Mouse (Mus musculus): ENCODE measurements around the gene Gm47791.

Gm47791 gene

DNA sequence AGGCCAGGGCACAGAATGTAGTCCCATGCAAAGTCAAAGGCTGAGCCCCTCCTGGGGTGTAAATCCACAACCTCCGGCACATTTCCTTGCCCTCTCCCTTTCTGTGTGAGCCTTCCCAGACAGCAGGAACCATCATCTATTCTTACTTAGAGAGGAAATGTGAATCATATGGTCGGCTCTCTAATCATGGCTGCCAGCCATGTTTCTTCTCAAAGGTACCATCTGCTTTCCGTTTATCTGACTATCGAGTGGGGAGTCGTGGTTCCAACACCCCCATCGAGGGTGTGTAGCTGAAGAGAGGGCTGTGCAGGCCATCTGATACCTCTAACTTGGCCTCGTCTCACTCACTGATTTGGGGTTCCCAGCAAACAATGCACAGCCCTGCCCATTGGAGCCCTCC lies 17.0 kb upstream of the Gm47791 start:
- in situ Hi-C loops (cut with MboI, MseI): loop anchor here (10.0 to 25.0 kb wide), 2 partner anchors 187 to 924 kb away; no protein-coding TSS in a partner anchor

- in situ Hi-C loops (cut with MboI, MseI): loop anchor here (10.0 to 25.0 kb wide), 2 partner anchors 187 to 925 kb away; no protein-coding TSS in a partner anchor
Measured at GRCm38 (mm10) chr1:82787414-82787813, 16.4 kb upstream of the Gm47791 start.

DNA sequence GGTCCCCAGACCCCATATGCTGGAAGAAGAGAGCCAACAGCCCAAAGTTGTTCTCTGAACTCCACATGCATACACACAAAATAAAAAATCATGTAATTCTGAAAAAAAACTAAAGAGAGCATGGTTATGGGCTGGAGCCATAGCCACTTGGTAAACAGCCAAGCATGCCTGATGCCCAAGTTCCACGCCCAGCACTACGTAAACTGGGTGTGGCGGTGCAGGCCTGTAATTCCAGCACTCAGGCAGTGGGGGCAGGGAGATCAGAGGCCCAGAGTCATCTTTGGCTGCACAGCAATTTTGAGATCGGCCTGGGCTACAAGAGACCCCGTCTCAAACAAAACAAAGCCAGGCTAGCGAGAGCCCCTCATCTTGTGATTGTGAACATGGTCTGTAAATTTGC lies 14.5 kb upstream of the Gm47791 start:
- in situ Hi-C loops (cut with MboI, MseI): loop anchor here (10.0 to 25.0 kb wide), 2 partner anchors 189 to 927 kb away; no protein-coding TSS in a partner anchor

DNA sequence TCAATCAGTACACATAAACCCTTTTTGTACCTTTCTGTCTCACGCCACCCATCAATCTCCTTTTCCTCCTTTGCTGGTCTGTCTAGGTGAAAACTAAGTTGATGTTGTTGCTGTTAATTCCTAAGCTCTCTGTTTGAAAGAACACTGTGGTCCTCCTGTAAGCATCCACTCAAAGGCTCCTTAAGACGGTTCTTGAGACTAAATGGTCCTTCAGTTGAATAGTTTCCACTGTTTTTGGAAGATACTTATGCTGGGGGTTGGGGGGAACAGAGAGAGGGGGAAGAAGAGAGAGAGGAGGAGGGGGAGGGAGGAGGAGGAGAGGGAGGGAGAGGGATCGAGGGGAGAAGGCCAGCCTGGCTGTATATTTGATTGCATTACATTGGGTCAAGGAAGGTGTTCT lies 12.5 kb upstream of the Gm47791 start:
- in situ Hi-C loops (cut with MboI, MseI): loop anchor here (10.0 to 25.0 kb wide), 2 partner anchors 191 to 929 kb away; no protein-coding TSS in a partner anchor

DNA sequence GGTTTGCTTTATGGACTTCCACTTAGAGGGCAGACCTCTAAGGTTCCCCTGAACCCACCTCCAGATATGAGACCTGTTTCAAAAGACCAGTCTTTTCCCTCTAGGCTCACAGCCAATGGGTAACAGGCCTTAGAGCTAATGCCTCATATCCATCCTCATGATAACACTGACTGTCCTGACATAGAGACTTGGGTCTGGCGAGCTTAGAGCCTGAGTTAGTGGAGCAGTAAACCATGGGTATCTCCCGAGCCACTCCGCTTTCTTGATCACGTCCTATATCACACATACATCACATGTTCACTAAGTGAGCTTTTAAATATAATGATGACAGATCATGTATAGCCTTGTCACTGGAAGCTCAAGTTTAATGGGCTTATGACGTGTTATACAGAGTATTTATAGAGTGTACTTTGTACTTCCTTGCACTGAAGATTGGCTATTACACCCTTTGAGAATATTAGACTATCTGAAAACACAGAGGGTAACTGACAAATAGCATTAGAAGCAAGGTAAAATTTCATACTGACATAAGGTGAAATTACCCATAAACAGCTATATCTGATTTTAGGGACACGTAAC lies 8.4 kb upstream of the Gm47791 start:
- in situ Hi-C loops (cut with MboI, MseI): loop anchor here (25.0 kb wide), 1 partner anchor 933 kb away; no protein-coding TSS in a partner anchor

DNA sequence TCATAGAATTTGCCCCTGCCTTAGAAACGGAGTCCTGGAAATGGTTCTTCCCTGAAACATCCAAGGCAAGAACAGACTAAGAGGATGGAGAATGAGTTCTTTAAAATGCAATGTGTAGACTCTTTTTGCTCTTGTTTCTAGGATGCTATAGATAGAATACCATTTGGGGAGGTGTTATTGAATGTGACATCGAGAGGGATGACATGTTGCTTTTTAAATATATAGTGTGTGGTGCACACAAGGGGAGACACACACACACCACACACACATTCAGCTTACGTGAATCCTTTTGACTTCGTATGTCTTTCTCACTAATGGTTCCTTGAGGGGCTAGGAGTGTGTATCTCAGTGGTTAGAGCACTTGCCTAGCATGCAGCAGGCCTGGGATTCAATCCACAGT lies 4.2 kb upstream of the Gm47791 start:
- in situ Hi-C loops (cut with MboI, MseI): loop anchor here (25.0 kb wide), 1 partner anchor 937 kb away; no protein-coding TSS in a partner anchor

DNA sequence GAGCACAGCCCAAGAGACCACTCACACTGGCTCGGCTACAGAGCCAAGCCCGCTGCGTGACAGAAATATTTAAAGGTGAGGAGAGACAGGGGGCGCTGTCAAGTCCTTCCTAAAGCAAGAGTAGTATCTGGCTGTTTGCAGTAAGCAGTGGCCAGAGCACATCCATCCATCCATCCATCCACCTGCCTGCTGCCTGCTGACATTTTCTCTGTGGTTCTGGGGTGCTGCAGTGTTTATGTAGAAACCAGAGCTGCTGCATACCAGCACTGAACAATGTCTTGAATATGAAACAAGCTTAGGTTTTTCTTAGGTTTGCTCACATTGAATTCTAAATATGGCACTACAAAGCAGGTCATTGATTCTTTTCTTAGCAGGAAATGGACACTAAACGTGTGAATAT lies 2.2 kb upstream of the Gm47791 start:
- in situ Hi-C loops (cut with MboI, MseI): no loop called here

GRCm38 (mm10) chr1:82772428-82772827 lies 1.4 kb upstream of the Gm47791 start:
- in situ Hi-C loops (cut with MboI, MseI): no loop called here

DNA sequence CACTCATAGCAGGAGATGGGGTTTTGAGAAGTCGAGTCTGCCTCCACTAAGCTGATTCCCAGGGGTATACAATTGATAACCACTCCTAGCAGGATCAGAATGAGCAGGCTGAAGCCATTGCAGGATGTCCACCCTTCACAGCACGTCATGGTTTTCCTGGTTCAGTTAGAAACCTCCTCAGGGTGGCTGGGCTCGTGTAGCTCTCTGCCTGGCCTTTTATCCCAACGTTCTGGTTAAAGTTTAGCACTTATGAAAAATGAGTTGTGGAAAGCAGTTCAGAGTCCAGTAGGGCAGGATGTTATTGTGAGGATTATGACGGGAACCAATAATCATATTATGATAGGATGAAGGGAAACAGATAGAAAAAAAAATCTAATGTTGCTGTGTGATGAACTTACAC lies 2.8 kb downstream of the Gm47791 start, which contains the start of gene Tm4sf20:
Gene Tm4sf20, minus strand, starts transcription at position 193 of the 400 bp plus-strand sequence.
- in situ Hi-C loops (cut with MboI, MseI): loop anchor here (10.0 kb wide), 1 partner anchor 213 kb away; no protein-coding TSS in a partner anchor

DNA sequence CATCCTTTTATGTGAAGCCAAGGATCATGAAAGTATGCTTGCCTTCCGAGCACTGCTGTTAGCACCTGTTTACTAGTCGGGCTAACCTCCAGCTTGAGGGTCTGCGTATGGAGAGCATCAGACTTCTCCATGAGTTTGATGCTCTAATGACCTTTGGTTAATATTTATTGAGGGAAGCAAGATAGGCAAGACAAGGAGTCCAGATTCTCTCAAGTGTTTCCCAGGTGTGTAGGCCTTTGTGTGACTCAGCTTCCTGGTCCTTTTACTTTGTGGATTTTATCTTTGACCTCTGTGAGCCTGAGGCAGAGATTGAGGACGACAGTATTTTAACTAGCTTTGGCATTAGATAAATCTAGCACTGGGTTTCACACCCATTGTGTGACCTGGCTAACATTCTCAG lies 4.4 kb downstream of the Gm47791 start:
- in situ Hi-C loops (cut with MboI, MseI): loop anchor here (10.0 kb wide), 1 partner anchor 212 kb away; no protein-coding TSS in a partner anchor

DNA sequence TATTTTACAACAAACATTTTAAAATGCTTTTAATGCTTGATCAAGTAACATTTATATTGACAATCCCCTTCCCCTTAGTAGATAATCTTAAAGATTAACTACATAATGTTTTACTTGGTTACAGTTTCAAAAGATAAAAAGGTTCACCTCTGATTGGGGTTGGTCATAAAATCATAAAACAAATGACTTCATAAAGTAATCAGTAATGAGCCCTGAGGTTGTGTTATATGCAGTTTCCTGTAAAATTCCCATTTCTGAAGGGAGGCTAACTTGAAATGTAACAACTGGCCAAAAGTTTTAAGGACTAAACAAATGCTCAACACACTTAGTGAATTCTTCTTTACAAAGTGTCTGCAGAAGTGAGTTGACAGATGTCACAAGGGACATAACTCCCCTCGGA lies 4.8 kb downstream of the Gm47791 start:
- in situ Hi-C loops (cut with MboI, MseI): loop anchor here (10.0 kb wide), 1 partner anchor 211 kb away; no protein-coding TSS in a partner anchor

GRCm38 (mm10) chr1:82762274-82762673 lies 8.8 kb downstream of the Gm47791 start:
- in situ Hi-C loops (cut with MboI, MseI): loop anchor here (10.0 kb wide), 1 partner anchor 207 kb away; no protein-coding TSS in a partner anchor

DNA sequence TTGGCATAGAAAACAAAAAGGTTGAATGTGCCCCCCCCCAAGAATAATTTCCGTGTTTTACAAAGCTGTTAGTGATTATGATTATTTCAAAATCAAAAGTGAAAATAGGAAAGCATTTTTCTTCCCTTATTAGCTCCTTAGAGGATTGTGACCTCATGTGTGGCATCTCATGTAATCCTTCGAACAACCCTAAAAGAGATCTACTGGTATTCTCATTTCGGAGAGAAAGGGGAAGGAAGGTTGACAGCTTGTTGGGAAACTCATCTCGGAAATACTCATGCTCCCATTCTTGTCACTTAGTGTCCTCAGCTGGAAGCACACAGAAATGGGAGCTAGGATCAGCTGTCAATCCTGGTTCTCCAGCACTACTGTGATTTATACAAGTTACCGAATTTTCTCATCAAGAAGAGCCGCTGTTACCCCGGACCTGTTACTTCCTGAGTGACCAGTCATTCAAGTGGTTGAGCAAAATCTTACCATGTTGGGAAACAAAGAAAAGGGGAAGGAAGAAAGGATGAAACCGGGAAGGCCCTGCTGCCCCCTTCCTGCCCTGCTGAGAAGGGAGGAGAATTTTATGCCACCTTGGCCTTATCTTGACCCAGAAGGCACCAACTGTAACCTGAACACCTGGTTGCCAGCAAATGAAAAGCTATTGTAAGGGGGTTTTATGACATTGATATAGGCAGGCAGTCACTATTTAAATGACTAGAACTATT lies 9.4 kb downstream of the Gm47791 start:
- in situ Hi-C loops (cut with MboI, MseI): loop anchor here (10.0 kb wide), 1 partner anchor 207 kb away; no protein-coding TSS in a partner anchor

DNA sequence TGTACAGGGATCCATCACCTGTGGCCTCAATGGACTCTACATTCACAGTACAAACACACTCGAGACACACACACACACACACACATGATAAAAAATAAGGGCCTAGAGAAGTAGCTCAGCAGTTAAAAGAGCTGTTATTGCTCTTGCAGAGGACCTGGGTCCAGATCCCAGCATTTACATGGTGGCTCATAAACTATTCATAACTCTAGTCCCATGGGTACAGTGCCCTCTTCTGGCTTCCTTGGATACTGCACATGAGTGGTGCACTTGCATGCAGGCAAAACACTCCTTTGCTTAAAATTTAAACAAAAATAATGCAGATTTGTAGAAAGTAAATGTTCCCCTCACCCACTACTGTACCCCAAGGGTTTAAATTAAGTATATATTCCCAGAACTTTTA lies 11.5 kb downstream of the Gm47791 start:
- in situ Hi-C loops (cut with MboI, MseI): no loop called here

GRCm38 (mm10) chr1:82747714-82748452 lies 23.2 kb downstream of the Gm47791 start:
- in situ Hi-C loops (cut with MboI, MseI): no loop called here

DNA sequence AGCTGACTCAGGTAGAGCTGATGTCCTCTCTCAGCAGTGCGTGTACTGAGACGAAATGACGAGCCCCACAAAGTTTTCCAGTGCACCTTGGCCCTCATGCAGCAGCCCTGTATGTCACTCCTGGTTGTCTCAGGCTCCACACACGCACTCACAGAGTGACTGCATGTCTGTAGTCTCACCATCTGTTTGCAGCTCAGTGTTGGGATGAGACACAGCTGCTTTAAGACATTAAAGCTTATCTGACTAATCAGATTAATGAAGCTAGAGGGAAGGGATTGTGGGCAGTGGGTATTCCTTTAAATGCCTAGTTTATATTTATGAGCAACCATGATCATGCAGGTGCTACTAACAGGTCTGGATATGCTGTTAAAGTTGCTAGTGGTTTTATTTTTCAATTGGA lies 24.6 kb downstream of the Gm47791 start:
- in situ Hi-C loops (cut with MboI, MseI): no loop called here

DNA sequence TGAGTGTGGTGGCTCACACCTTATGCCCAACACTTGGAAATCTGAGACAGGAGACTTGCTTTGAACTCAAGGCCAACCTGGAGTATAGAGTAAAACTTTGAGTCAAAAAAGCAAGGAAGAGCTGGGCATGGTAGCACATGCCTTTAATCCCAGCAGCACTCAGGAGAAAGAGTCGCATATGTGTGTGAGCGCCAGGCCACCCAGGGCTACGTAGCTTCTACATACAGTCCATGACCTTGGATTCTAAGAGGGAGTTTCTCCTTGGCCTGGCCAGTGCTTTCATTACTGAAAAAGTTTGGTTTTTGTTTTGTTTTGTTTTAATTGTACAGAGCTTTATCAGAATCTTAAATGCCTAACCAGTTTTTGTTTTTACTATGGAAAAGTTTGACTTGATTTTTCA lies 27.1 kb downstream of the Gm47791 start:
- in situ Hi-C loops (cut with MboI, MseI): no loop called here

GRCm38 (mm10) chr1:82741539-82741938 lies 29.5 kb downstream of the Gm47791 start:
- in situ Hi-C loops (cut with MboI, MseI): no loop called here

DNA sequence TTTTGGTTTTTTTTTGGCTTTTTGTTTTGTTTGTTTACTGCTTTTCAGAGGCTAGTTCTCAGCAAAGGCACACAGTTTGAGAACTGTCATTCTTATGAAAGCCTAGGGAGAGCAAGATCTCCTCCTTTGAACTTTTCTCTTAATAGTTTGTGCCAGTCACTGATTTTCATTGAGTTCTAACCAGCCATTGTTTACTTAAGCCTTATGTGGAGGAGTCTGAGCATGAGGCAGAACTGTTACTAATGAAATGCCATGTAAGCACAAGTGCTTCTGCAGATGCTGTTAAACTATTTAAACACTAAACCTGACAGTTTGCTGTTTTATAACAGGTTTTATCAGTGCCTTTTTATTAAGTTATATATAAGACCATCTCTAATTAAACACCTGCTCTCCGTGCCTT lies 33.0 kb downstream of the Gm47791 start:
- in situ Hi-C loops (cut with MboI, MseI): no loop called here

DNA sequence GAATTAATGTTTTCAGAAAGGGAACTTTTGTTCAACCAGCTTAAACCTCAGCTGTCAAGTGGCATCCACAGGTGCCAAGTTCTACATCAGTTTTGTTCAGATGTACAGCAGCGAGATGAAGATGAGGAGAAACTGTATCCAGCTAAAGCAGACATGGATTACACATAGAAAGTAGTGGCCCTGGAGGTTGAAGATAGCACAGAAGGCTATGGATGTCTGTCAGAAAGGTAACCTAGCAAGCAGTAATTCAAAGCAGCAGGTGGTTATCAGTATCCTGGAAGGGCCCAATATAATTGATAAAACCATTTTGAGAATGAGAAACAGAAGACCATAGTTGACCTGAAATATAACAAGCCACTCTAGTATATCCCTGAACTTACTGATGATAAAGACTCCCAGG lies 37.7 kb downstream of the Gm47791 start:
- in situ Hi-C loops (cut with MboI, MseI): no loop called here

DNA sequence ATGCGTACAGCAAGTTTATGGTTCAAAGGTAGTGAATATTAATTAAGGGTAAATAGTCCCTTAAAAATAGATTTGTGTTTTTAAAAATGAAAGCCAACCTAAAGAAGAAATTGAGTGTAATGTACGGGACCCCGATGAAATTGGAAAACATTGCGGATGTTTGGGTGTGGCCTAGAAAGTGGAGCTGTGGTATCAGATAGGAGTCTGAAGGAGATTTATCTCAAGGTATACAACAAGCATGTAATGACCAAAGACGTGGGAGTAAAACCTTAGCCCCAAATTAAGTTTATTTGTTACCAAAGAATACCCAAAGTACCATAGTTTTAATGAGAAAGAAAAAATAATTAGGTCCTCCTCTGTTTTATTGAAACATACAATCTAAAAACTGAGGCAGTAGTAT lies 44.6 kb downstream of the Gm47791 start:
- in situ Hi-C loops (cut with MboI, MseI): no loop called here

DNA sequence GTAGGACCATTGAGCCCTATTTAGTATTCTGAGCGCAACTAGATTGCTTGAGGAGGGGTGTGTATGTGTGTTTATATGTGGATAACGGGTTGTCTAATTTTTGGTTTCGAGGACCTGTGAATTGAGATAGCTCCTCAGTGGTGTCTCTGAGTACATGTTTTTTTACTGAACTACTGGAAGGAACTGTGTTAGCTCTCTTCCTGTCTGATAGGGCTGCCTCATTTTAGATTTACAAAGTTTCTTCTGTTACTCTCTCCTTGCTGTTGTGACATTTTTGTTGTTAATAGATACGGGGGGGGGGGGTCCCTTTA lies 45.2 kb downstream of the Gm47791 start:
- in situ Hi-C loops (cut with MboI, MseI): no loop called here
